Mouse (Mus musculus): ENCODE measurements around the gene Capn3.

DNA sequence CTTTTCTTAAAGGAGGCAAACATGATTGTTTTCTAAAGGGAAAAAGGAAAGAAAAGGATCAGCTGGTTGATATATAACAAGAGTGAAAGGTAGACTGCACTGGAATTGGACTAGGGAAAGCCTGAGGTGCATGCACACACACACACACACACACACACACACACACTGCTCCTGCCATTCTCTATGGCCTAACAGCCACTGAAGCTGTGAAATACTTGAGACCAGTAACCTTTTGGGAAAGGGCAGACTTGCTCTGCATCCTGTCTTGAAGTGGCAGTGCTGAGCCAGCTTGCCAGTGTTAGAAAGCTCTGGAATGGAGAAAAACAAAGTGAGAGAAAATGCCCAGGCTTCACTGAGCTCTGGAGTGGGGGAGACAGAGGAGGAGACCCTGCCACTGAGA lies 12.2 kb downstream of the Capn3 start:
- no peak for TF ChIP-seq CTCF (IDR thresholded peaks at IDR 0.05; ENCODE audit: low read depth)
- TF ChIP-seq EP300 (IDR thresholded peaks at IDR 0.05; ENCODE audit: low read depth): no peak

All from liver, embryonic 14.5 days (tissue).